22 mouse cellular contexts compared by ENCODE assay signal in genomic region chr5:118048412-118048811, GRCm38 (mm10). TPM values are rescaled to one million over a fixed set of nuclear protein-coding genes. Genes with fewer than 3 reads are reported as not detected.
DNase-seq lines count a peak whose midpoint lies in the region; ATAC-seq and TF ChIP-seq lines count a peak whose summit lies in the region.
"Had no signal": no experiment of that assay in that cellular context is flagged by ENCODE, and none has a peak within 500 bp of the region (broad histone marks: within the 10 kb centered on the region; RNA-seq: fewer than 3 reads in every experiment).

No protein-coding gene starts in this region.

- no peak overlapping the region for H3K4me3 ChIP-seq in liver, embryonic 13.5 days (replicated peaks)
- H3K4me3 ChIP-seq in liver, embryonic 11.5 days (ENCODE audit: low read depth, low read length): no peak overlapping the region
- no peak overlapping the region for H3K4me3 ChIP-seq in bone marrow, adult 2 months (replicated peaks; ENCODE audit: control insufficient read depth, low read depth, low read length)
- no peak overlapping the region for H3K4me3 ChIP-seq in liver, embryonic 15.5 days (replicated peaks)
- H3K4me3 ChIP-seq: embryonic facial prominence, embryonic 13.5 days; hindbrain, embryonic 12.5 days; intestine, embryonic 15.5 days; left cerebral cortex, adult 2 months; midbrain, embryonic 12.5 days had no signal

- H3K9me3 ChIP-seq in liver, embryonic 13.5 days (replicated peaks): no peaks in the 10 kb centered on the region
- no peaks in the 10 kb centered on the region for H3K9me3 ChIP-seq in liver, embryonic 11.5 days (ENCODE audit: control insufficient read depth, low read length)
- H3K9me3 ChIP-seq in liver, embryonic 15.5 days (replicated peaks): no peaks in the 10 kb centered on the region
- H3K9me3 ChIP-seq: embryonic facial prominence, embryonic 13.5 days; hindbrain, embryonic 12.5 days; intestine, embryonic 15.5 days; midbrain, embryonic 12.5 days had no signal

- no peaks in the 10 kb centered on the region for H3K27me3 ChIP-seq in liver, embryonic 13.5 days
- no peaks in the 10 kb centered on the region for H3K27me3 ChIP-seq in liver, embryonic 11.5 days (replicated peaks; ENCODE audit: control insufficient read depth, insufficient read depth, low read length)
- no peaks in the 10 kb centered on the region for H3K27me3 ChIP-seq in liver, embryonic 15.5 days
- H3K27me3 ChIP-seq: embryonic facial prominence, embryonic 13.5 days; hindbrain, embryonic 12.5 days; intestine, embryonic 15.5 days; midbrain, embryonic 12.5 days had no signal

- TF ChIP-seq POLR2A in bone marrow, adult 2 months (IDR thresholded peaks at IDR 0.05; ENCODE audit: borderline replicate concordance, control insufficient read depth, low read depth, low read length): no peak

- no peak overlapping the region for H3K9ac ChIP-seq in liver, embryonic 13.5 days
- H3K9ac ChIP-seq in liver, embryonic 11.5 days (ENCODE audit: low read depth, low read length): no peak overlapping the region
- no peak overlapping the region for H3K9ac ChIP-seq in liver, embryonic 15.5 days
- H3K9ac ChIP-seq: embryonic facial prominence, embryonic 13.5 days; hindbrain, embryonic 12.5 days; intestine, embryonic 15.5 days; midbrain, embryonic 12.5 days had no signal

- 23% methylated on average over 4 of the region's 4 CpGs for WGBS in liver, embryonic 13.5 days (ENCODE audit: insufficient replicate concordance)
- 41% methylated on average over 4 of the region's 4 CpGs for WGBS in liver, embryonic 11.5 days
- 5% methylated on average over 4 of the region's 4 CpGs for WGBS in bone marrow, adult 2 months
- 31% methylated on average over 4 of the region's 4 CpGs for WGBS in liver, embryonic 15.5 days (ENCODE audit: insufficient replicate concordance)

- DNase-seq in liver, embryonic 13.5 days: no peak
- DNase-seq in liver, embryonic 11.5 days (ENCODE audit: low spot score): no peak
- no peak for DNase-seq in lung, adult 18-20 months
- DNase-seq in embryo, embryonic 10.5 days (ENCODE audit: low spot score): no peak
- DNase-seq in lung, postnatal 14 days: no peak
- DNase-seq: adrenal gland, adult 8-10 months; cerebellum, adult 9-11 months; gastrocnemius, postnatal 36 days; kidney, postnatal 36 days; left cerebral cortex, postnatal 4 days; lung, postnatal 36 days; right cerebral cortex, postnatal 4 days; thymus, postnatal 25 days had no signal

- H3K36me3 ChIP-seq in liver, embryonic 13.5 days: no peaks in the 10 kb centered on the region
- no peaks in the 10 kb centered on the region for H3K36me3 ChIP-seq in liver, embryonic 11.5 days (ENCODE audit: control insufficient read depth, insufficient read depth, low read length)
- H3K36me3 ChIP-seq in liver, embryonic 15.5 days (replicated peaks): no peaks in the 10 kb centered on the region
- H3K36me3 ChIP-seq: embryonic facial prominence, embryonic 13.5 days; hindbrain, embryonic 12.5 days; intestine, embryonic 15.5 days; midbrain, embryonic 12.5 days had no signal

- TF ChIP-seq CTCF in bone marrow, adult 2 months (IDR thresholded peaks at IDR 0.05; ENCODE audit: control insufficient read depth, insufficient read depth, low read length): no peak

- H3K27ac ChIP-seq in liver, embryonic 13.5 days: no peak overlapping the region
- no peak overlapping the region for H3K27ac ChIP-seq in liver, embryonic 11.5 days (ENCODE audit: low read depth, low read length)
- H3K27ac ChIP-seq in bone marrow, adult 2 months (ENCODE audit: control insufficient read depth, insufficient read depth, low read depth, low read length, poor library complexity): peak overlapping the region; percentile 91
- 0 out of 2 replicates have a peak overlapping the region, but pooled peaks have one; percentile 38 for H3K27ac ChIP-seq in liver, embryonic 15.5 days (replicated peaks)
- H3K27ac ChIP-seq: embryonic facial prominence, embryonic 13.5 days; hindbrain, embryonic 12.5 days; intestine, embryonic 15.5 days; left cerebral cortex, adult 2 months; midbrain, embryonic 12.5 days had no signal

- 0 out of 2 replicates have a peak, but pooled peaks have one; percentile 20 for ATAC-seq in liver, embryonic 13.5 days (ENCODE audit: low read depth)
- no peak for ATAC-seq in liver, embryonic 11.5 days (replicated peaks; ENCODE audit: low FRiP score)
- ATAC-seq in liver, embryonic 15.5 days (ENCODE audit: insufficient read depth): peak; percentile 37; the same call in 1 of the 2 replicates
- peak; percentile 65 for ATAC-seq in neutrophil, adult 5-6 weeks (ENCODE audit: extremely low read depth, insufficient number of reproducible peaks, low FRiP score, poor library complexity, severe bottlenecking)
- ATAC-seq: forebrain, embryonic 16.5 days; intestine, embryonic 15.5 days had no signal

- no peak overlapping the region for H3K4me2 ChIP-seq in liver, embryonic 13.5 days
- H3K4me2 ChIP-seq in liver, embryonic 11.5 days: no peak overlapping the region
- H3K4me2 ChIP-seq in liver, embryonic 15.5 days: no peak overlapping the region
- H3K4me2 ChIP-seq: embryonic facial prominence, embryonic 13.5 days; hindbrain, embryonic 12.5 days; intestine, embryonic 15.5 days; midbrain, embryonic 12.5 days had no signal

- H3K4me1 ChIP-seq in liver, embryonic 13.5 days (replicated peaks): peaks cover 2% of the 10 kb centered on the region; the same call in 1 of the 2 replicates
- no peaks in the 10 kb centered on the region for H3K4me1 ChIP-seq in liver, embryonic 11.5 days (replicated peaks; ENCODE audit: control insufficient read depth, insufficient read depth, low read length)
- H3K4me1 ChIP-seq in bone marrow, adult 2 months (ENCODE audit: control insufficient read depth, insufficient read depth, low read length): peaks cover 10% of the 10 kb centered on the region
- no peaks in the 10 kb centered on the region for H3K4me1 ChIP-seq in liver, embryonic 15.5 days (replicated peaks)
- H3K4me1 ChIP-seq: embryonic facial prominence, embryonic 13.5 days; hindbrain, embryonic 12.5 days; intestine, embryonic 15.5 days; midbrain, embryonic 12.5 days had no signal

RNA-seq across cellular contexts. Expression of gene Tesc, which starts 20.9 kb away (rescaled TPM):
- 1.5 and 1.8 TPM in 2 replicates for polyA plus RNA-seq in liver, embryonic 13.5 days (2015; fragmentation: Nextera tagmentation; extraction: Ambion mirVana)
- polyA plus RNA-seq in liver, embryonic 11.5 days (2014; fragmentation: Nextera tagmentation; extraction: Ambion mirVana): 1.7 and 2.2 TPM in 2 replicates
- polyA plus RNA-seq in bone marrow, adult 2 months (2011; ENCODE audit: insufficient read depth, insufficient read length, low replicate concordance, missing spikeins): 18.3 and 21.8 TPM in 2 replicates
- polyA plus RNA-seq in liver, embryonic 15.5 days (2015; fragmentation: Nextera tagmentation; extraction: Ambion mirVana): 1.6 and 2.2 TPM in 2 replicates
- total RNA-seq in neutrophil, adult 5-6 weeks (2017): 0.61 and 0.93 TPM in 2 replicates

Comparison
In these comparisons a context has a peak if more than half of its experiments do, and no peak if none do; other contexts are left out.
1. H3K27ac ChIP-seq: peak in bone marrow, adult 2 months (single experiment) and liver, embryonic 15.5 days (single experiment); none in liver, embryonic 13.5 days (single experiment) and liver, embryonic 11.5 days (single experiment).